Mouse (Mus musculus) cerebellum, adult 2 months (tissue): ENCODE data around the gene Gm10840. TPM values are rescaled to one million over a fixed set of nuclear protein-coding genes. Genes with fewer than 3 reads are reported as not detected.
A peak's percentile ranks its signal among the peaks of the same experiment; 100 is the strongest.

Experiments
- DNase-seq, 2 experiments: peaks; one replicate each; pipeline ENCODE4 v3.0.0; 2021
- H3K27ac ChIP-seq: fragments of 200-500 bp; 2 replicates; pipeline ENCODE4 v1.5.1; 2012; ENCODE audit warnings: low read length, control low read depth, inconsistent platforms; ENCODE audit not compliant: insufficient read depth
- H3K27me3 ChIP-seq: fragments of 200-500 bp; 2 replicates; pipeline ENCODE4 v1.6.1; 2012; ENCODE audit warnings: inconsistent platforms, mild to moderate bottlenecking, low read length, moderate library complexity; ENCODE audit not compliant: control insufficient read depth, insufficient read depth
- H3K4me1 ChIP-seq: fragments of 200-500 bp; 2 replicates; pipeline ENCODE4 v1.6.1; 2011; ENCODE audit warnings: low read length; ENCODE audit not compliant: control insufficient read depth, insufficient read depth
- H3K4me3 ChIP-seq: fragments of 200-500 bp; replicated peaks from 2 replicates; pipeline ENCODE3; 2011; ENCODE audit warnings: mild to moderate bottlenecking, low read depth, low read length, control low read depth; ENCODE audit not compliant: insufficient read depth
- CTCF ChIP-seq: fragments of 200-500 bp; IDR thresholded peaks from 2 replicates; pipeline ENCODE4 v1.5.1; 2011; ENCODE audit warnings: low read depth, mild to moderate bottlenecking, control low read depth, low read length, moderate library complexity, borderline replicate concordance; ENCODE audit not compliant: insufficient read depth
- POLR2A ChIP-seq: fragments of 200-500 bp; IDR thresholded peaks from 2 replicates; pipeline ENCODE4 v1.6.1; 2011; ENCODE audit warnings: low read length, control low read depth, borderline replicate concordance; ENCODE audit not compliant: insufficient read depth
- WGBS: fragments of 180-500 bp; shearing (Covaris S2); methylation state at CpG from one replicate; pipeline ENCODE4 v1.1.7; 2018; 5-methylcytosine and 5-hydroxymethylcytosine counted together
- polyA plus RNA-seq: library from polyadenylated mRNA; depleted of rRNA; stranded (reverse); fragments of >200 nt; gene quantifications from 2 replicates; pipeline ENCODE4 v1.2.3, GENCODE M21; 2012

Gm10840 gene
- polyA plus RNA-seq, 1 experiment = not detected

DNA sequence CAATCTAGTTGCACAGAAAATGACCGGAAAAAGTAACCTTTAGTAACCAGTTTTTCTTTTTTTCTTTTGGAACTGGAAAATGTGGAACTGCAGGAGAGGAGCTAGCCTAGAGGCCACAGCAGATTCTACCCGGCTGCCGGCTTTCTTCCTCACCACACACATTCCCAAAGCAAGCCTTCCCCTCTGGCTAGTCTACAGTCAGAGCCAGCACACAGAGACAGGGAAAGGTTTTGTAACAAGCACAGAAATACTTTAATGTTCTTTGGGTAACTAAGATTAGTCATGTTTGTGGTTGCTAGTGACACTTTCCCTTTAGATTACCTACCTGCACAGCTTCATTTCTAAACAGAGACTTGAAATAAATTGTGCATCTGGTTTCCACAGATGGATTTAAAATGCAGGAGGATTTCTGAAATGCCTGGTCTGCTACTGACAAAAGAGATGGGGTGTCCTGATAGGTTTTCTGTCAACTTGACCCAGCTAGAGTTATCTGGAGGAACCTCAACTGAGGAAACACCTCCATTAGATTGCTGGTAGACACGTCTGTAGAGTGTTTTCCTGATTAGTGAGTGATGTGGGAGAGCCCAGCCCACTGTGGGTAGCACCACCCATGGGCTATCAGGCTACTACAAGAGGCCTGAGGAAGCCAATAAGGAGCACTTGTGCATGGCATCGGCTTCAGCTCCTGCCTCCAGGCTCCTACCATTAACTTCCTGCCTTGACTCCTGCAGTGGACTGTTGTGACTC is 17.6 kb downstream of the Gm10840 start:
- TF ChIP-seq POLR2A = no peak
- no peak for TF ChIP-seq CTCF
- Histone ChIP-seq H3K27ac (peak overlapping the region; percentile 68), H3K27me3 (no peaks in the 10 kb centered on the region), H3K4me1 (peaks cover 44% of the 10 kb centered on the region), H3K4me3 (no peak overlapping the region)
- 44% methylated on average over 5 of the region's 5 CpGs for WGBS
- no peak for DNase-seq

DNA sequence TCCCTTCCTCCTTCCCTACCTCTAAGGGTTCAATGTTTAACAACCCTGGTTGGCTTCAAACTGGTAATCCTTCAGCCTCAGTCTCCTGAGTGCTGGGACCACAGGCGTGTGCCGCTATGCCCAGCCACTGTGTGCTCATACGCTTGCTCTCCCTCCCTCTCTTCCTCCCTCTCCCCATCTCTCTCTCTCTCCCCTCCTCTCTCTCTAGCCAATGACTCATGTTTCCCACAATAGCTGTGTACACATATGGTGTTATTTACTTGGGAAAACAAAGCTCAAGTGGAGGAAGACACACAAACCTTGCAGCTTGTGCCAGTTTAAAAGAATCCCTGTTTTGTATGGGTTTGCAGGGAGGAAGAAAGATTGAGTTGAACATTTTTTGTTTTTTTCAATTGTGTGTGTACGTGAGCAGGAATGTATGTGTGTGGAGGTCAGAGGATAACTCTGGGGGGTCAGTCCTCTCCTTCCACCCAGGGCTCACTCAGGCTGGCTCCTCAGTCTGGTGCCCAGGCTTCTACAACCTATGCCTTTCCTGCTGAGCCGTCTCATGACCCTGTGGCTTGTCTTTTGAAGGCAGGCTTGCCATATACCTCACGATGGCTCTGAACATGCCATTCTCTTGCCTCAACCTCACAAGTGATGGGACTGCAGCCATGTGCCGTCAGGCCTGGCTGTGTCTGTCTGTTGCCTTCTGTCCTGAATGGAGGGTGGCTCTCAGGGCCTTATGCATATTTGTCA is 19.2 kb downstream of the Gm10840 start:
- Histone ChIP-seq H3K27ac (peak overlapping the region; percentile 99), H3K27me3 (no peaks in the 10 kb centered on the region), H3K4me1 (peaks cover 35% of the 10 kb centered on the region), H3K4me3 (no peak overlapping the region)
- DNase-seq = peak; percentile 81 to 91
- peak; percentile 81; the same call in 1 of the 2 replicates for TF ChIP-seq POLR2A
- TF ChIP-seq CTCF = no peak
- WGBS = 6% methylated on average over 7 of the region's 7 CpGs

DNA sequence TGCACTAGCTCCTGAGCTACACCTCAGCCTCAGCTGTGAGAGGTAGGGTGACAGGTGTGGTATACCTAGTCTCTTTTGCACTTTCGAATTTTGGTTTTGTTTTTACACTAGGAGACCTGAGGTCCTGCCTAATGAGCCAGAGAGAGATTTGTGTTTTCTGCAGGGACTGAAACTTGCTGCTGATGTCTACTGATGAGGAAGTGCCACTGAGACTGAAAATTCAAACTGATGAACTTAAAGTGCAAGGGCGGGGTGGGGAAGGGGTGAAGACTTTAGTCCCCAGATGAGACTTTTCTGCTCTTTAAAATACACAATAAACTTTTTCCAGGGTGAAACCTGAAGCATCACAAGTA is 19.8 kb downstream of the Gm10840 start:
- H3K27ac ChIP-seq = peak overlapping the region; percentile 99
- H3K27me3 ChIP-seq = no peaks in the 10 kb centered on the region
- no peak for DNase-seq
- H3K4me1 ChIP-seq = peaks cover 29% of the 10 kb centered on the region
- no peak overlapping the region for H3K4me3 ChIP-seq
- WGBS = 72% methylated on average over 2 of the region's 2 CpGs
- no peak for TF ChIP-seq CTCF
- no peak for TF ChIP-seq POLR2A

DNA sequence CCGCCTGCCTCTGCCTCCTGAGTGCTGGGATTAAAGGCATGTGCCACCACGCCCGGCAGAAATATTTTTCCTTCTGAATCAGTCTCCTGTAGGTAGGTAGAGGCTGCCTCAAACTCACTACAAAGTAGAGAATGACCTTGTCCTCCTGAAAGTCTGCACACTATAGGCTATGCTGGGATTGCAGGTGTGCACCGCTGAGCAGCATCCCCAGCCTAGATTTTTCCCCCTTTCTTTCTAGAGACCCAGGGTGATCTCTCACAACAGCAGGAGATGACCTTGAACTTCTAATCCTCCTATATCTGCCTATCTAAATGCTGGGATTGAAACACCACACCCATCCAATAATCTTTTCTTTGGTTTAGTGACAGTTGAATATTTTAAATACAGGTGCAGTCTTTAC is 26.7 kb downstream of the Gm10840 start:
- DNase-seq = no peak
- Histone ChIP-seq H3K4me1 (peaks cover 2% of the 10 kb centered on the region; the same call in 1 of the 2 replicates), H3K27ac (no peak overlapping the region), H3K4me3 (no peak overlapping the region), H3K27me3 (no peaks in the 10 kb centered on the region)
- 96% methylated on average over 4 of the region's 4 CpGs for WGBS
- TF ChIP-seq POLR2A (no peak), CTCF (no peak)

DNA sequence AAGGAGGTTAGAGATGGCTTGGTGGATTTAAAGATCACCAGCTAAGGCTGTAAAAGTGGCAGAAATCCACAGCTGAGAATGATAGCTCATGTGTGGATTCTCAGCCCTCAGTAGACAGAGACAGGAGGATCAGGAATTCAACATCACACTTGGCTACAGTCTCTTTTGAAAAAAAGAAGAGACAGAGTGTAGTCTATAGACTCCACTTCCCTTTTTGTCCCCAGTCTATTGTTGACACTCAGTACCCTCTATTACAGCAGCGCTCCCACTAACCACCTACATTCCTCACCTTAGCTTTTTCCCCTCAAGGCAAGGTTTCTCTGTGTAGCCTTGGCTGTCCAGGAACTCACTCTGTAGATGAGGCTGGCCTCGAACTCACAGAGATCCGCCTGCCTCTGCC is 31.1 kb downstream of the Gm10840 start:
- no peak for DNase-seq
- no peaks in the 10 kb centered on the region for H3K27me3 ChIP-seq
- H3K4me1 ChIP-seq = peaks cover 2% of the 10 kb centered on the region; the same call in 1 of the 2 replicates
- H3K4me3 ChIP-seq = no peak overlapping the region
- over 99% methylated on average over 3 of the region's 3 CpGs for WGBS
- H3K27ac ChIP-seq = no peak overlapping the region
- TF ChIP-seq POLR2A = no peak
- TF ChIP-seq CTCF = no peak

DNA sequence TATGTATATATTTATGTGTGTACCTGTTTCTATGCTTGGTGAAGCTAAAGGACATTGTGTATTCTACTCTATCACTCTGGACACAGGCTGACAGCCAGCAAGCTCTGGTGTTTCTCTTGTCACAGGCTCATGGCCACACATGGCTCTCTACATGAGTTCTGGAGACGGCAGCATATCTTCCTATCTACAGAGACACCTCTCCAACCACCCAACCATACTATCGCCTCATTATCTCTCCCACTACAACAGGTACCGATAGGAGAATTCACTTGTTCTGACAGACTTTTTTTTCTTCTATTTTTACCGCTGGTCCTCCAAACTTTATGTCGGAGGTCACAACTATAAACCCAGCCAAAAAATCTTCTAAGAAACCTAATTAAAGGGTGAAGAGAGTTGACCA is 31.6 kb downstream of the Gm10840 start:
- H3K4me3 ChIP-seq = no peak overlapping the region
- 55% methylated on average over 5 of the region's 5 CpGs for WGBS

DNA sequence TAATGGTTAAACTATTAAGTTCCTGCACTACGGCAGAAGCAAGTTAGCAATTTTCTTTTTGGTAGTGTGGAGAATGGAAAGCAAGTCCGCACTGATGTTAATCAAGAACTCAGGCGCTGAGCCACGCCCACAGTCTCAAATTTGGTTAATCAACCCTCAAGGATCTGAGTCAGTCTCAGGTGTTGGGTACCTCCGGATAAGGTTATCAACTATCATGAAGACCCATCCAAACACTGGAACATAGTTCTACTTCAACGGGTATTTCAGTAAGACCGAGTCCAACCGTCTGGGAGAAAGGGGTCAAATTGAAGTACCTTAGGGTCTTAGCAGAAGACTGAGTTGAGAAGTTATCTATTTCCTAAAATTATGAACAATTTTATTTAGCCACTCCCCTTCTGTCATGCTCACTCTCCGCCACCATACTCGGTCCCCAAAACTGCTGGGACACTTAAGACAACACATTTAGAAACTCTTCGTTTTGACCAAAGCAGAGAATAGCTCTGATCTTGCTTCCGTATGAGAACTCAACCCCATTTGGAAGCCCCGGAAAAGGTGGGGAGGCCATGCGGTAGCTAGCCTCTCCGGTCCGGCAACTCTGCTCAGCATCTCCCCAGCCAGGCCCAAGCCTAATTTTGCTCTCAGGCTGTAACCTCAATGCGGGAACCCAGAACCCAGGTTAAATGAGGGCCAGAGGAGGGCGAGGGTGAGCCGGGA is 32.2 kb downstream of the Gm10840 start:
- peak overlapping the region; percentile 55; the same call in 1 of the 2 replicates for H3K27ac ChIP-seq
- peak overlapping the region; percentile 75 for H3K4me3 ChIP-seq
- 9% methylated on average over 19 of the region's 19 CpGs for WGBS
- TF ChIP-seq CTCF (no peak), POLR2A (no peak)
- DNase-seq = no peak
- H3K27me3 ChIP-seq = no peaks in the 10 kb centered on the region
- peaks cover 2% of the 10 kb centered on the region; the same call in 1 of the 2 replicates for H3K4me1 ChIP-seq

More for the DNA sequence above, 31.6 kb downstream of the Gm10840 start:
- peaks cover 2% of the 10 kb centered on the region; the same call in 1 of the 2 replicates for H3K4me1 ChIP-seq
- DNase-seq = no peak
- H3K27ac ChIP-seq = no peak overlapping the region
- TF ChIP-seq CTCF (no peak), POLR2A (no peak)
- H3K27me3 ChIP-seq = no peaks in the 10 kb centered on the region
